Mouse (Mus musculus): ENCODE measurements around the gene Ltb4r2.
A peak's percentile ranks its signal among the peaks of the same experiment; 100 is the strongest.

Gene Ltb4r2

DNA sequence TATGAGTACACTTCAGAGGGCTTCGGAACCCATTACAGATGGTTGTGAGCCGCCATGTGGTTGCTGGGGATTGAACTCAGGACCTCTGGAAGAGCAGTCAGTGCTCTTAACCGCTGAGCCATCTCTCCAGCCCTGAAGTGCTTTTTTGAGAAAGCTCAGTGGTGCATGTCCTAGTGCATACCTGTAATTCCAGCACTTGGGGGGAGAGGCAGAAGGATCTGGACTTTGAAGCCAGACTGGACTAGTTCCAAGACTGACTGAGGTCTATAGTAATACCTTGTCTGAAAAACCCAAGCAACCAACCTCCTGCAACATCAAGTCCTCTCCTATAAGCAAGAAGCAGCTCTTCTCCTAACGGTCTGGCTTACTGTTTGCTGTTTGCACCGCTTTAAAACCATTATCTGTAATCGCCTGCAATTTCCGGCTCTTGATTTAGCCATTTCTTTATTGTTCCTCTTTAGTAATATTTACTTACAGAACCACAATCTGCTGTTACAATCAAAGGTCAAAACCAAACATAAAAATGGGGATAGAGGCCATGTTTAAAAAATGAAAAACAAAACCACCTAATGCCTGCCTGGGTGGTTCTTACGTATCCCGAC is 24.0 kb upstream of the Ltb4r2 start:
- DNase-seq = no peak

DNA sequence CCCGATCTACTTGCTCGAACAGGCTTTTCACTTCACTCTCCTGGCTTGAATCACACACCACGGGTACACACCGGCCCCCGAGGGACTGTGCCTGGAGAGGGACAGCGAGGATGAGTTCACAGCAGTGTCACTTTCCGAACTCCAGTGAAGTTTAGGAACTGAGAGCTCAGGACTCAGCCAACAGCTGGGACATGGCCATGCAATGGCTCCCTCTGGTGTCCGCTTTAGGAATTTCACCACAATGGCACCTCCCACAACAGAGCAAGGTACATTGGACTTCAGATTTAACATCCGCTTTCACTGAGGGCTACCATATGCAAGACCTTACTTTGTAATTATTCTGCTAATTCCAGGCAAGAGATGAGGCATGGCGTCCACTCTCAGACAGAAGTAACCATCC is 17.5 kb upstream of the Ltb4r2 start:
- peak; percentile 86 to 91 for DNase-seq

DNA sequence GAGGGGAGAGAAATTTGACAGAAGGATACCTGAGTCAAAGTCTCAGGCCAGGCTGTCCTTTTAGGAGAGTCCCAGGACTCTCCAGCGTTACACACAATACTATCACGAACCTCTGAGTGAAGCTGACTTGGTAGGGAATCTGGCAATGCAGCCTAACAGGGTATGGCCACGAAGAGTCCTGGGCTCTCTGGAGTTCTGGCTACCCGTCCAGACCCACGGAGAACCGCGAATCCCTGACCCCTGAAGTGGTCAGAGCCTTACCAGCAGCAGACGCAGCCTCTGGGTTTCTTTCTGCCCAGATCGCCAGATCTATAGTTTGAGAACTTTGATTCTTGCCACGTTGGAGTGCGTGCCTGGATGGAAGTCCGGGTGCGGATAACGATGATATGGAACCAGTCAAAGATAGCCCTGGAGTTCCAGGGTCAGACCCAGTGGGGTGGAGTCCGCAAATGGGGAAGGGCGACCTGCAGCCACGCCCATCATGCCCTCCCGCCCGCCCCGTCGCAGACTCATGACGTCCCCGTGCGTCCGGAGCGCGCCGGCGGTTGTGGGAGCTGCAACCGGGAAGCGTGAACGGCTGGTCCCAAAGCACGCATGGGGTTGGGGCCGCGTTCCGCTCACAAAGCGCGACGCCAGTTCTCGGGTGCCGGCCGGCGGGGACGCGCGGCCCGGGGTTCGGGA is 15.9 kb upstream of the Ltb4r2 start, which contains the start of the genes Dhrs1 and Nop9:
Dhrs1 (minus strand) TSS at position 511 of the 681 bp plus-strand sequence.
Nop9 (plus strand) TSS at position 514 of the 681 bp plus-strand sequence.
- DNase-seq = peak; percentile 89 to 92

DNA sequence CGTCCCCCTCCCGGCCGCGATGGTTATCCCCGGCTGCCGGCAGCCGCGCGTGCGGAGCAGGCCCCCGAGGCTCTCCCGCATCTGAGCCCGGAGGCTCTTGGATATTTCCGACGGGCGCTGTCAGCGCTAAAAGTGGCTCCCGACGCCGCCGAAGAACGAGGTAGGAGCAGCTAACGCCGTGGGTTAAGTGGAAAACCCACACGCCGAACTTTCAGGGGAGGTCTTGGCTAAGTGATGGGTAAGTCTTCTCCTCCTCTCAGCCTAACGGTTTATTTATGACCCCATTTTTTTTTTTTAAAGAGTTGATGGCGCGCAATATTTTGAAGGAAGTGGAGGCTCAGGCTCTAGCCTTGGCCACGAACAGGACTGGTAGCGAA is 15.4 kb upstream of the Ltb4r2 start:
- no peak for DNase-seq

DNA sequence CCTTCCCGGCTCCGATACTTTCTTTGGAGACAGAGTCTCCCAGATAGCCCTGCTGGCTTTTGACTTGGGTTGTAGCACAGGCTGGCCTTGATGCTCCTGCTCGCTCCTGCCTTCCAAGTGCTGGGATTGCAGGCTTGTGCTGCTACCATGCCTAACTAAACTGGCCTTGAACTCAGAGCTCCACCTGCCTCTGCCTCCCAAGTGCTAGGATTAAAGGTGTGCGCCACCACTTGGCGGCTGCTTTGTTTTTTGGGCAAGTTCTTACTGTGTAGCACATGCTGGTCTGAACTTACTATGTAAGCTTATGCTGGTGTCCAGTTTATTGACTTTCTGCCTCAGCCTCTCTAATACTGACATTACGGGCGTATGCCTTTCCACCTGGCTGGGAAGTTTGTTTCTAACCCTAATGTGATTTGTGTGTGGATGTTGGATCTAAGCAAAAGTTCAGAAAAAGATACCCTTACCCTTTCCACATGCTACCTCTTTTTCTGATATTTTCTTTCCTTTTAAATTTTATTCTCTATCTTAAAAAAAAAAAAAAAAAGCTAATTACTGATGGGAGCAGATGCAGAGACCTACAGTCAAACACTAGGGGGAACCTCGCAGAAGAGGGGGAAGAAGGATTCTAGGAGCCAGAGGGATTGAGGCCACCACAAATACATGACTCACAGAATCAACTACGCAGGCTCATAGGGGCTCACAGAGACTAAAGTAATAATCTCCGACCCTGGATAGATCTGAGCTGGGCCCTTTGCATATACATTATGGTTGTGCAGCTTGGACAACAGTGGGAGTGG is 14.0 kb upstream of the Ltb4r2 start:
- DNase-seq = no peak

DNA sequence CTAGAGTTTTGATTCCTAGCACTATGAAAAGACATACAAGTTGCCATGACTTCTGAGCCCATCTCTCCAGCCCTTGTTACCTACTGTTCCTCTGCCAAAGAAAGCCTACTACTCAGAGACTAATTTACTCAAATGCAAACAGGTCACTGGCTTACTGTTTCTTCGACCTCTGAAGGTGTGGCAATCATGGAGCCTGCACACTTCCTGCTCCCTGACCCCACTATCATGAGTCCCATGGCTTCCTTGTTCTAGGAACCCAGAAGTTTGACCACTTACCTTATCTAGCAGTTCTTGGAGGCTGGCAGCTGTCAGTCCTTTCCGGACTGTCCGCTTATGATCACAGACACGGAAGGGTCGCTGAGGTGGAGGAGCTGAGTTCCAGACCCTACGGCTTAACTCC is 3.7 kb upstream of the Ltb4r2 start:
- DNase-seq = no peak

DNA sequence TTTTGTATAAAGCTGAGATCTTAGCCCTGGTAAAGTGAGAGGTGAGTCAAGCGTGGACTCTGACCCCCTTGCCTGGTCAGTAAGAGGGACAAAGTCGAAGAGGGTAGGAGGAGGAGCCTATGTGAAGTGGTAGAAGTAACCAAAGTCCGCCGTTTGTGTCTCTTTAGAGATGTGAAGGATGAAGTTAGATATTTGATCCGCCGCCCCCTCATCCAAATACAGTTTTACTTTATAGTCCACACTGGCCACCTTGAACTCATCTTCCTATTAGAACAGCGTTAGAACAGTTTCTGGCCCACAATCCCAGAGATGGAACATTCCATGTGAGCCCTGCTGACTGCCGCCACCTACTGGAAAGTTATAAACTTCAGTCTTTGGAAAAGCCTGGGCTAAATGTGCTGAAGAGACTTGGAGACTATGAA is 2.9 kb upstream of the Ltb4r2 start, which contains the start of gene Cideb:
Cideb (minus strand) TSS at position 96 of the 422 bp plus-strand sequence.
- peak; percentile 33 to 60 for DNase-seq

DNA sequence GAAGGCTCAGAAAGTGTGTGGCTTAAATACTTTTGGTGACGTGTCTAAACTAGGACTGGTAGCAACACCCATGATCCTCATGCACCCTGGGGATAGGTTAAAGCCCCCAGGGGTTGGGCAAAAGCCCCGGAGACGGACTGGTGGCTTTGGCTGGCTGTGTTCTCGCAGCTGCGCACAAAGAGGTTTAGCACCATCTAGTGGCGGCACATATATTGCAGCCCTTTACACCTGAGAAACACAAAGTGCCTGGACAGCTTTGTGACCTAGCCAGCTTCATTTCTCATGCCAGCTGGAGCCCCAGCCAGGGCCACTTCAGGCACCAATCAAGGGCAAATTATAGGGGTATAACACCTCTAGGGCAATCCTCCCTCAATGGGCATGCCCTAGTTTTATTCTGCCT is 1.1 kb upstream of the Ltb4r2 start:
- DNase-seq = peak; percentile 86 to 92

DNA sequence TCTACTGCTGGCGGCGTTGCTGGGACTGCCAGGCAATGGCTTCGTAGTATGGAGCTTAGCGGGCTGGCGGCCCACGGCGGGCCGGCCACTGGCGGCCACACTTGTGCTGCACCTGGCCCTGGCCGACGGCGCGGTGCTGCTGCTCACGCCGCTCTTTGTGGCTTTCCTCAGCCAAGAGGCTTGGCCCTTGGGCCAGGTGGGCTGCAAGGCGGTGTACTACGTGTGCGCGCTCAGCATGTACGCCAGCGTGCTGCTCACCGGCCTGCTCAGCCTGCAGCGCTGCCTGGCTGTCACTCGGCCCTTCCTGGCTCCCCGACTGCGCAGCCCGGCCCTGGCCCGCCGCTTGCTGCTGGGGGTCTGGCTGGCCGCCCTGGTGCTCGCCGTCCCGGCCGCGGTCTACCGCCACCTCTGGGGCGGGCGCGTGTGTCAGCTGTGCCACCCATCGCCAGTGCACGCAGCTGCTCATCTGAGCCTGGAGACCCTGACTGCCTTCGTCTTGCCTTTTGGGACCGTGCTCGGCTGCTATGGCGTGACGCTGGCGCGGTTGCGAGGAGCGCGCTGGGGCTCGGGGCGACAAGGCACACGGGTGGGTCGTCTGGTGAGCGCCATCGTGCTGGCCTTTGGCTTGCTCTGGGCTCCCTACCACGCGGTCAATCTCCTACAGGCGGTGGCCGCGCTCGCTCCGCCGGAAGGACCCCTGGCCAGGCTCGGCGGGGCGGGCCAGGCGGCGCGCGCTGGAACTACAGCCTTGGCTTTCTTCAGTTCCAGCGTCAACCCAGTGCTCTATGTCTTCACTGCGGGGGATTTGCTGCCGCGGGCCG is 983 bp downstream of the Ltb4r2 start:
- DNase-seq = peak; percentile 60 to 62

DNA sequence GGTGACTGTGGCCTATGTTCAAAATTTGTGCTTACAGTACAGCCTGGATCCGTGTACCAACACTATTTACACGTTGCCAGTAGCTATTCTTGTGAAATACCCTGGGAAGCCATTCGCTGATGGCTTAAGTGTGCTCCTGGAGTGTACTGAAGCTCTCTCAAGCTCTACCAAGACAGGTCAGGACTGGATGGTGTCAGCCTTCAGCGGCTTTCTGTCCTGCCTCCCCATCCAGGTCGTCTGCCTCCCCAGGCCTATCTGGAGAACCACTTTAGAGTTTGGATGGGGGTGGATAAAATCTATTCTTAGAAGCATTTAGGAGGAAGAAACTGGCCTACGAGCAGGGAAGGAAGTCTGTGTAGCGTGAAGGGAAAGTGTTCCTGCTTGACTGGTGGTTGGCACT is 1.9 kb downstream of the Ltb4r2 start:
- no peak for DNase-seq

DNA sequence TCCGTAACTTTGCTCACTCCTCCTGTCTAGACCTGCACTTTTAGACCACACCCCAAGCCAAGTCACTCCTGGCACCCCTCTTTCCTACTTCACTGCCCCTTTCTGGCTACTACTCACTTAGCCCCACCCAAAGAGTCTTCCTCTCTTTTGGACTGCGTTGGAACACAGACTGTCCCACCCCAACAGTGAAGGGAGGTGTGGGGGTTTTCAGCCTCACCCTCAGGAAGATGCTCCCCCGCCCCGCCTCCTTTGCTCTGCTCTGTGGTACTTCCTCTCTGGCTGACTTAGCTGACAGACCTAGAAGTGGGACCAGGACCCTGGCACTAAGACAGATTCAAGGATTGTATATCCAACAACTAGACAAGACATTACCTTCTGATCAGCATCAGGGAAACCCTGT is 4.5 kb downstream of the Ltb4r2 start, which contains the start of gene Ltb4r1:
Ltb4r1 (plus strand) TSS at position 267 of the 400 bp plus-strand sequence.
- DNase-seq = no peak

DNA sequence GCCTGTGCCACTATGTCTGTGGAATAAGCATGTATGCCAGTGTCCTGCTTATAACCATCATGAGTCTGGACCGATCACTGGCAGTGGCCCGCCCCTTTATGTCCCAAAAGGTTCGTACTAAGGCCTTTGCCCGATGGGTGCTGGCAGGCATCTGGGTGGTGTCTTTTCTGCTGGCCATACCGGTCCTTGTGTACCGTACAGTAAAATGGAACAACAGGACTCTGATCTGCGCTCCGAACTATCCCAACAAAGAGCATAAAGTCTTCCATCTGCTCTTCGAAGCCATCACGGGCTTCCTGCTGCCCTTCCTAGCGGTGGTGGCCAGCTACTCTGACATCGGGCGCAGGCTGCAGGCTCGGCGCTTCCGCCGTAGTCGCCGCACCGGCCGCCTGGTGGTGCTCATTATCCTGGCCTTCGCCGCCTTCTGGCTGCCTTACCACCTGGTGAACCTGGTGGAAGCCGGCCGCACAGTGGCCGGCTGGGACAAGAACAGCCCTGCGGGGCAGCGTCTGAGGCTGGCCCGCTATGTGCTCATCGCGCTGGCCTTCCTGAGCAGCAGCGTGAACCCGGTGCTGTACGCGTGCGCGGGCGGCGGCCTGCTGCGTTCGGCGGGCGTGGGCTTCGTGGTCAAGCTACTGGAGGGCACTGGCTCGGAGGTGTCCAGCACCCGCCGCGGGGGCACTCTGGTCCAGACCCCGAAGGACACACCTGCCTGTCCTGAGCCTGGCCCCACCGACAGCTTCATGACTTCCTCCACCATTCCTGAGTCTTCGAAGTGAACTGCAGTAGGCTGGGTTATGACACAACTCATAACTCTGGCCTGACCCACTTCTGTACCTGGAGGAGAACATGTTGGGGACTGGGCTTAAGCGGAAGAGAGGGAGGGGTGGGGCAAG is 6.5 kb downstream of the Ltb4r2 start:
- peak; percentile 83 to 87 for DNase-seq

DNA sequence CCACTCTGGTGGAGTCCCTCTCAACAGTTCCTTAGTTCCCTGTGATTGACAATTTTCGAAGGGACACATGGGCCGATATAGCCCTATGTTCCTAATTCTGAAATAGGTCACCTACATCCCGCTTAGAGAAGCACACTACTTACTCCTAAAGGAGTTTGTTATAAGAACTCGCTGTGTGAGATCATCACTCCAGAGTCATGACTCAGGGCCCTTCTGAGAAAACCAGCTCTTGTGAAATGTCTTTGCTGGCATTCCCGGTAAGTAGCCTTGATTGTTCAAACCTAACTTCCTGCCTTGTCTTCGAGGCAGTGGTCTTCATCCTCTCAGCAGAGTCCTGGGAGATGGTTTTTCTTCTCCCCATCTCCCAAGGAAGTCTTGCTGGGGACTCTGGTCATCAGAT is 7.3 kb downstream of the Ltb4r2 start:
- no peak for DNase-seq

DNA sequence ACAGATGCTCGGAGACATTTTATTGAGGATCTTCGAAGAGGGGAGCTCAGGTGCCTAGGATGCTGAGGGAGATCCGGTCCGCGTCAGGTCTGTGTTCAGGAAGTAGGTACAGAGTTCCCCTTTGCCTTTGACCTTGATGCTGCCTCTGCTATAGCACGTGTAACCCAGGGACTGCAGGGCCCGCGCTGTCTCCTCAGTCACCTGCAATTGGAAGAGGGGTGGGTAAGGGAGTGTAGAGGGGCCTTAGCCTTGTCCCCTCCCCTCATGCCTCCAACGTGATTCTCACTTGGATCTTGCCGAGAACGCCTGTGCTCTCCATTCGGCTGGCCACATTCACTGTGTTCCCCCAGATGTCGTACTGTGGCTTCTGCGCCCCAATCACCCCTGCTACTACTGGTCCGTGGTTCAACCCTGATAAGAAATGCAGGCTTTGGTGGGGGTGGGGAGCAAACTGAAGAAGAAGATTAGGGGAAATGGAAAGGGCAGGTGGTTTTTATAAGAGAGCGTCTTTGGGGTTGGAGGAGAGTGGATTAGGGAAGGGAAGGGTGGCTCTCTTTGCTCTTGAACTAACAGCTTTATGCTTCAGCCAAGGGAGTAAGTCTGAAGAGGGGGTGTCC is 8.0 kb downstream of the Ltb4r2 start:
- no peak for DNase-seq

DNA sequence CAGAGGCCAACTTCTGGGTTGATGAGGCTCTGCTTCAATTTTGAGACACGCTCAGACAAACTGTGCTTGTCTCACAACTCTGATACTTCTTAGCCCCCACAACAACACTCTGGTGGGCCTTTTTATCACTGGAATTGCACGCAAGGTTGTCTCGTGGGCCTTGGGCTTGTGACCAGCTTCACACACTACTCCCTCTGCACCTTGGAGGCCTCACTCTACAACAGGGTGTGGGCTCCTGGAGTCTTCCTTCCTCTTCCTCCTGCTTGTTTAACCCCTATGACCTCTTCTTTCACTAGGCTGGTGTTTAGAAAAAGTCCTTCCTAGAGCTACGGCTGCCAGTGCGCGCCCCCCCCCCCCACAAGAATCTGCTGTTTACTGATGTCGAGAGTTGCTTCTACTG is 15.5 kb downstream of the Ltb4r2 start:
- no peak for DNase-seq

DNA sequence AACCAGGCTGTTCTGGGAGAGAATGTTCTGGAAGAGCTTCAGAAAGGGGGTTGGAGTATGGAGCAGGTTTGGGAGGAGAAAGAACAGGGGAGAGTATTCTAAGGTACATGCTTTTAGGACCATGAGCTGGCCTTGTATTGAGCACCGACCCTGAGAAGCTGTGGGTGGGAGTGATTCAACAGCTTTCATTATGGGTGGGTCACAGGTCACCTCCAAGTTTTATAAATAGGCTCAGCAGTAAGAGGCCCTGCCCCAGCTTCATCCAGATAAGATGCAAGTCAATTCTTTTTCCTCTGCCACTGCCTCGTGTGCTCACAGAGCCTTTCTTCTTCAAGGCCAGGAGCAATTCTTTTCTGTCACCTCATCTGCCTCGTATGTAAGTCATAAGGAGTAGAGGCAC is 15.9 kb downstream of the Ltb4r2 start:
- DNase-seq = no peak

DNA sequence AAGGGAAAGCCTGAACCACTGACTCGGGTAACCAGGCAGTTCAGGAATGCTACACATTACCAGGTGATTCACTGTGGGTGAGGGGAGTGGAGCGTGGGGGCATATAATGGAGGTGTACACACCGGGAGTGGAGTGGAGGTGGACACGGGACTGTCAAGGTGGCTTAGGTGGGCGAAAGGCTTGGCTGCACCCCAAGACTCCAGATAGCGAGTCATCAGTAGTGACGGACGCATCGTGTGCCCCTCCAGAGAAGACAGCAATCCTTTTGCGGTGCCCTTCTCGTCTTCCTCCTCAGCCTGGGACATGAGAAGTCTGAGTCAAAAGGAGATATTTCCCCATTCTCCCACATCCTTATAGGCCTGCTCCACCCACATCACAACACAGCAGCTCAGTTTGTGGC is 16.6 kb downstream of the Ltb4r2 start:
- DNase-seq = no peak

DNA sequence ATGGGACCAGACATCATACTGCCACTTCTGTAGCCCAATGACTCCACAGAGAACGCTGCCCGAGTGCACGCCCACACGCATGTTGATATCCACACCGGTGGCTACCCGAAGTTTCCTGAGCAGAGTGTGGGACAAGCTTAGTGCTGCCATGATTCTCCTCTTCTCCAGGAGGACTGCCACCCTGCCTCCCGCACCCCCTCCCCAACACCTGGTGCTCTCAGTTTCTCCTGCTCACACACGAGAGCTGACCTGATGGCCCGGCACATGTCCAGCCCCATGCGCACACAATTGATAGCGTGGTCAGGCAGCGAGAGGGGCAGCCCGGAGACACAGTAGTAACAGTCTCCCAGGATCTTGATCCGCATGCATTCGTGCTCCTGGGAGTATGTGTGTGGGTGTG is 17.5 kb downstream of the Ltb4r2 start:
- DNase-seq = no peak

DNA sequence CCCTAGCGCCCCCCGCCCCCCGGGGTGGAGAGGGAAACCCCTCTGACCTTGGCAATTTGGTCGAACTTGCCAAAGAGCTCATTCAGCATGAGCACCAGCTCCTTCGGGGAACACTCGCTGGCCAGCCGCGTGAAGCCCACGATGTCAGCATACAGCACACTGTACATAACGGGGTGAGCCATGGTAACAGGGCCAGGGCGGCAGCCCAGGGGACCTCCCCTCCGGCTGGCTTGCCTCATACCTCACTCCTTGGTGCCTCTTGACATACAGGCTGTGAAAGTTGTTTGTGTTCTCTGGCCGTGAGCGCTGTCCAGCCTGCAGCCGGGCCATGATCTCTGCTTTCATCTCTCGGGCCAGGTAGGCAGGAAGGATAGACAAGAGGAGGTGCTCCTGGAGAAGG is 18.4 kb downstream of the Ltb4r2 start:
- DNase-seq = no peak

DNA sequence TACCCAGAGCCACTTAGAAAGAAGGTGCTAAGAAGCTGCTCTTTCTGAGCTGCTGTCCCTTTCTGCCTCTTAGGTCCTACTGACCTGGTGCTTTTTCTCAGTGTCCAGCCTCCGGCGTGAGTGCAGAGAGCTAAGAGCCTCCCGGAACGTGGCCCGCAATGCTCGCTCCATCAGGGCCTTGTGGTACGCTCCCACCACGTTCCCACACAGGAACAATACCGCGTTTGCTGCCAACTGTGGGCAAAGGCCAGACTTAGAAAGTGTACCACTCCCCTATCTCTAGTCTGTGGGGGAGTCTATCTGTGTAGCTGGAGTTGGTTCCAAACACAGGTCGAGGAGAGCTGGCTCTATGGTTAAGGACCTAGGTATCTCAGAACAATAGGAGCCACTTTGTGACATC is 19.5 kb downstream of the Ltb4r2 start:
- no peak for DNase-seq

DNA sequence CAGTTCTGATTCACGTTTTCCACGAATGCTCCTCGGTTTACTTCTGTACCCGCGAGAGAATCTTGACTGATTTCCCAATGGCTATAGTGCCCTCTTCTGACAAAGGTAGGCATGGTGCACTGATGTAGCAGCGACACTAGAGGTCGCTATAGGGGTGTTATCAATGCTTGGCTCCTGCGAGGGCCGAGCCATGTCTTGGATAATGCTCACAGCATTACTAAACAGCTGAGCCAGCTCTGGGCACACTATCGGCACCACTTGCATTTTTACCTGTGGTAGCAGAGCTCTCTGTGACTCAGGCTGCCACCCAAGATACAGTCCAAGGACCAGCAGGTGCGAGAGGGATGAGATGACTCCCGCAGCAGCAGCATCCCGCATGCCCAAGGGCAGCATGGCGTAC is 20.1 kb downstream of the Ltb4r2 start:
- DNase-seq = peak; percentile 62 to 76

Measured in cerebellum, postnatal 25 days (tissue).